Mouse (Mus musculus): ENCODE results near the gene Spo11. TPM values are rescaled to one million over a fixed set of nuclear protein-coding genes. Genes with fewer than 3 reads are reported as not detected.

The Spo11 gene
- total RNA-seq, 2 experiments from 2014 or later = not detected

DNA sequence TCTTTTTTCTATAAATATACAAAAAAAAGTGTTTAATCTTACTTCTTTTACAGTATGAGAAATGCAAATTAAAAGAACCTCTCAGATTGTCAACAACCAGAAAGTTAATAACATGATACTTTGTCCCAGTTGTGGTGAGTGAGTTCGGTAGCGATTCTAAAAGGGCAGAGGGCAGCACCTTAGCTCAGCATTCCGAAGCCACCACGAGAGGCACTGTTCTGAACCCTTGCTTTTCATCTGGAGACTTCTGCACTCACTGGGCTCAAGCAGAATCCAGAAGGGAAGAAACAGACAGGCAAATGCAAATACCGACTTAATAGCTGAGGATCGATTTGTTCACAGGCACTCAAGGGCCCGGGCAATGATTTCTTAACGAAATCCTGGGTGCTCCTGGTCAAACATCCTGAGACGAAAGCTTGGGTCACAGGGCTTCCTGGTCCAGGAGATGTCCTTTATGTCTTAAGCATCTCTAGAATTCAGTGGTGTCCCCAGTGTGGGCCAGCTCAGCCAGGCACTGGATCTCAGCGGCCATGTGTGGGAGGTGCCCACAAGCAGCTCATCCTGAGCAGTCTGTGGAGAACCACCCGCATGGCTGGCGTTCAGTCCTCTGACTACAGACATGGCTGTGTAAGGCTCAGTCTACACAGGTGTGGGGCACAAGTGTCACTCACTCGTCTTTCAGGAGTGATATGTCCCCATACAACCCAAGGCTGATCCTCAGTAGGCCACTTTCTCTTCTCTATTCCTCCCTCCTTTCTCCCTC, 18.3 kb upstream of the Spo11 start:
- no peak for DNase-seq

DNA sequence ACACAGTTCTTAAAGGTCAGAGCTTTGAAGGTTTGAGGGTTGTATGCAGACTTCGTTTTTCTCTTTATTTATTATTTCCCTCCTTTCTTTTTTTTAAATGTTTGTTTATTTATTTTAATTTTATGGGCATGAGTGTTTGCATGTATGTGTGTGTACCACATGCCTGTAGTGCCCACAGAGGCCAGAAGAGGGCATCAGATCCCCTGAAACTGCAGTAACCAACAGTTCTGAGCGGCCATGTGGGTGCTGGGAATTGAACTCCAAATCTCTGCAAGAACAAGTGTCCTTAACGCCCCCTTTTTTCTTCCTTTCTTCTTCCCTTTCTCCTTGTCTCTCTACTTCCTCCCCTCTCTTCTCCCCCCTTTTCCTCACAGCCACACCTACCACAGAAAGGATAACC, 17.1 kb upstream of the Spo11 start:
- no peak for DNase-seq

- DNase-seq = no peak
Observed at GRCm38 (mm10) chr2:172961211-172961610, 16.3 kb upstream of the Spo11 start.

- no peak for DNase-seq
Observed at GRCm38 (mm10) chr2:172965249-172965648, 12.3 kb upstream of the Spo11 start.

DNA sequence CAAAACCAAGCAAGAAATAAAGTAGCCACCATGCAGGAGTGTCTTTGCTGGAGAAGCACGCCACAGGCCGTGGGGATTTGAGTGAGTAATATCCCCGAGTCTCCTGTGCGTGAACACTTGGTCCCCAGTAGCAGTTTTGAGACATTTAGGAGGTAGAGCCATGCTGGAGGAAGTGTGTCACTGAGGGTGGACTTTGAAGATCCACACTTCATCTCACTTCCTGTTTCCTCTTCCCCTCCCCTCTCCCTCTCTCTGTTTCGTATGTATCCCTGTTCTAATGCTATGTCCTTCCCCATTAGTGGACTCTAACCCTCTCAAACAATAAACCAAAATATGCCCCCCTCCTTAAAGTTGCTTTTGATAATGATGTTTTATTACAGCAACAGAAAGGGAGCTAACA, 11.0 kb upstream of the Spo11 start:
- DNase-seq = no peak

DNA sequence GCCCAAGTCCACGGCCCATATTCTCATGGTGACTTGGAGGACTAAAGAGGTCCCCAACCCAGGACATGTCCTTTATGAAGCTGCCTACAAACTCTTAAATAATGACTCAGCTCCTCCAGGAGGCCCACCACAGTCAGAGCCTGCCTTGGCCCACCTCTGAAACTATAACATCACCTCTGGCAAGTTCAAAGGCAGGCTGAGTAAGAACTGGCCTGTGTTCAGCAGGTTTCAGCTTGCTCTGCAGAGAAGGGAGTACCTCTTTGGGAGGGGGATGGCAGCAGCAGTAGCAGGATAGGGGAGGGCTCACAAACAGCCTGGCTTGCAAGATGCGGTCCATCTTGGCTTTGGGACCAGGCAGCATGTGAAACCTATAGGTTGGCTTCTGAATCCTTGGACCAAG, 5.6 kb upstream of the Spo11 start:
- no peak for DNase-seq

DNA sequence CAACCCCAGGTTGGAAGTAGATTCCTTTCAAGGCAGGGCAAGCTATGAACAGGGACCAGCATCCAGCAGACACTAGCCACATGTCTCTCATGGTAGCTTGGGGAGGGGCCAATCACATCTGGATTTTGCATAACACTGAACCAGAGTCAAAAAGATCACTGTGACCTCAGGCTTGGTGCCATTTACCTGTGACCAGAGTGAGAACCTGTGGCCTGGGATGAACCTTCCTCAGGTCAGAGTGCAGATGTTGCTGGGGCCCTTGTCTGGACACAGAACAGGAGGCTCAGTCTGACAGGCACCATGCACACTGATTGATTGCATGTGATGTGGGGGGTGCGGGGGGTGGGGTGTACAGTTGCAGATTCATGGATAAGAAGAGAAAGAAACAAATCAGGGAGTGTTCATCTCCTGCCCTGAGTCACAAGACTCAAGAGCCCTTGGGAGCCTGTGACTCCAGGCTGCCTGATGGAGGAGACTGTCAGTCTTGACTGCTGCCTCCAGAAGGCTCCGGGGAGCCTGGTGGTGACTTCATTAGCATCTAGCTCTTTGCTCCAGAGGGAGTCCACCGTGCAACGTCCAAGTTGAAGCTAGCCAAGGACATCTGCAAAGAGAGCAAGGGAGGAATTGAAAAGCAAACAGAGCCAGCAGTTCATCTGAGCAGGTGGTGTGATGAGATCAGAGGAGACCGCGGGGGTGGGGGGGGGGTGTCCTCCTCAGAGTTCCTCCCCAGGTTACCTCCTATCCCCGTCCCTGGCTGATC, 3.5 kb upstream of the Spo11 start:
- no peak for DNase-seq

DNA sequence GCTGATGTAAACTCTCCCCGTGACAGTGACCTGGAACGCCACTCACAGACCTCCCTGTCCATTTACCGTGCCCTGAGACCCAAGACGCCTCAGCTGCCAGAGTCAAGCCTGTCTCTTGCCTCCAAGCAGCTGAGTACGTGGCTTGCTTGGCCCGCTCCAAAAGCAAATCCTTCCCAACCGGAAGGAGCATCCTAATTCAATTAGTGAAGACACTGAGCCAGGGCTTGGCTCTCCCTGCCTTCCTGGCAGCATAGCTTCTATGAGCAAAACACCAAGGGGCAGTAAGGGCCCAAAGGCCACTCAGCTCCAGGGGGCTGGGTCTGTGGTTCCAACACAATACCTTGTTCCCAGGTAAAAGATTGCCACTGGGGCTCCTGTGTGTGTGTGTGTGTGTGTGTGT, 2.8 kb upstream of the Spo11 start:
- no peak for DNase-seq

DNA sequence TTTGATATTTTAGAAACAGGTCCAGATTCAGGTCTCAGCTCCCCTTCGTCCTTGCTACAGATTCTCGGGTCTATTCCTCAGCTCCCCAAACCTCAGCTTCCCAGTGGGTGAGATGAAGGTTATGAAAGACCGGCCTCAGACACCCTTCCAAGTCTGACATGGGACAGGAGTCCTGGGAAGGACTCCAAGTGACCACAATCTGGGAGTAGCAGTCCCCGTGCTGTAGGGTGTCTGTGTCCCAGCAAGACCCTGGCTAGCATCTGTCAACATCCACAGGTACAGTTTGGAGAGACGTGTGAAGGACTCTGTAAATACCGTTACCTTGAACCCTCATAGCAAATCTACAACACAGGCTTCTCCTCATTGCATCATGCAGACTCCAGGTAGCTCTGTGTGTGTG, 2.3 kb upstream of the Spo11 start:
- DNase-seq = no peak

DNA sequence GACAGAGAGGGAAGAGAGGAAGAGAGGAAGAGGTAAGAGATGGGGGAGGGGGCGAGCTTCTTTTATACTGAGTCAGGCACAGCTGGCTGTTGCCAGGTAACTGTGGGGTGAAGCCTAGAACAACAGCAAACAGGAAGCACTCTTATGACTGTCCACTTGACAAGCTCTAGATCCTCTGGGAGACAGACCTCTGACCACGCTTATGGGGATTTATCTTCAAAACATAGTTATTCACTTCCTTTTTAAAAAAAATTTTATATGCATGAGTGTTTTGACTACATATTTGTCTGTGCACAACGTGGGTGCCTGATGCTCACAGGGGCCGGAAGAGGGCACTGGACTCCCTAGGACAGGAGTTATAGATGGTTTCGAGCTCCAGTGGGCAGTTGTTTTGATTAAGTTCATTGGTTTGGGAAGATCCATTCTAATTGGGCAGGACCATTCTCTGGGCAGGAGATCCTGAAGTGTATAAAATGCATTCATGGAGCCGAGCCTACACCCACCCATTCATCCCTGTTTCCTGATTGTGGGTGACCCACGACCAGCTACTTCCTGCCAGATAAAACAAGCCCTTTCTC, 750 bp upstream of the Spo11 start:
- no peak for DNase-seq

DNA sequence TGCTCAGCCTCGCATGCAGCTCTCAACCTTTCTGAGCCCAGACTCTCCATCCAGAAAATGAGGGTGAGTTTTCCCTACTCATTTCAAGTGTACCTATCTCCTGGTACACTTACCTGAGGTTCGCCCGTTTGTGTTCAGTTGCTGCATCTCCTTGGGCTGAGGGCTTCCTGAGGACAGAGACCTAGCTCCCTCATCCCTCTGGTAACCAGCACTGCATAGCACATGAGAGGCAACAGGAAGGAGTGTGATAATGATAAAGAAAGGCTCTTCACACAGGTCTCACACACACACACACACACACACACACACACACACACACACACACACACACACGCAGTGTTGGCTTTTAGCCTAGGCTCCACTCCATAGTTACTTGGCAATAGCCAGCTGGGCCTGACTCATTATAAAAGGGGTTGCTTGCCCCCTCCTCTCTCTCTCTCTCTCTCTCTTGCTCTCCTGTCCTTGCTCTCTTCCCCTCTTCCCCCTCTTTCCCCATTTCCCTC, 682 bp downstream of the Spo11 start:
- DNase-seq = no peak

- no peak for DNase-seq
Observed at GRCm38 (mm10) chr2:172979666-172980345, 2.3 kb downstream of the Spo11 start.

DNA sequence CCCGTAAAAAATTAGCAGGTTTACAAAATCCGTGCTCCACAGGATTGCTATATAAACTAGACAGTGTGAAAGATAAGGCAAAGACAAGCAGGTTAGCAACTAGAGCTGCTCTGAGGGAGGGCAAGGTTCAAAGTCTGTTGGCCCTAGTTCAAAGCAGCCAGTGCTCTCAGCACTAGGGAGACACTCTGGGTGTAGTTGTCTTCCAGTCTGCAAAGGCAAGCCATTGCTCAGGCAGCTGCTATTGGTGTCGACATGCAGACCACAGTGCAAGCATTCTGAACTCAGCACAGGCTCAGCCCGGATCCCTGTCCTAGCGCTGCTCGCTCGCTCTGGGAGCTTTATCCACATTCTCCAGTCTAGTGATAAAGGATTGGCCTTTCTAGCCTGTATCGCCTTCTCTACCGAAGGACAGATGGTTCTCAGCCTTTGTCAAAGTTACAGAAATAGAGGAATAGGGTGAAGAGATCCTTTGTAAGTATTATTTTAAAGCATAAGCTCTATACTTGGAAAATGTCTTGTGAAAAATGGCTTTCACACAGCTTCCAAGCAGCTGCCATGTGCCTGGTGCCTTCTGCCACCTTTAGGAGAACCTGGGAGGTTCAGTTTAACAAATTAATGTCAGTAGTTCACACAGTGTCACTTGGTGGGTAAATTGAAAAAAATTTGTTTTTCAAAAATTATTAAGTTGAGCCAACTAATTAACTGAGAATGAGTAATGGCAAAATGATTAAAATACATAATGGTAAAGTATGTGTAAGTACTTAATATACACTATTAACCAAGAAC, 5.5 kb downstream of the Spo11 start:
- DNase-seq = no peak

DNA sequence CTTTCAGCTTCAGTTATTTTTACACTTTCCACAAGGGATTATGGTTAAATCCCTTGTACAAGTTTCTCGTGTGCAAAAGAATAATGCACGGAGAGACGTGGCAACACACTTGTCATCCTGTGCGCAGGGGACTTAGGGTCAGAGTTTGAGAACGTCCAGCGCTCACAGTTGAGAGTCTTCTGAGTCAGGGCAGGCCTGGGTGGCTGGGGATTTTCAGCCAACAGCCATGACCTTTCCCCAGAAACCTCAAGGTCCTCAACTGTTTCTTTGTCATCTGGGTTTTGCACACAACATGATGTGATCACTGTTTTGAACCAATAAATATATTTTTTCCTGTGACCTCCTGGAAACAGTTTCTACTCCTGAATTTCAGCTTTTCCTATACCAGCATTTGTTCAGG, 12.7 kb downstream of the Spo11 start:
- no peak for DNase-seq

DNA sequence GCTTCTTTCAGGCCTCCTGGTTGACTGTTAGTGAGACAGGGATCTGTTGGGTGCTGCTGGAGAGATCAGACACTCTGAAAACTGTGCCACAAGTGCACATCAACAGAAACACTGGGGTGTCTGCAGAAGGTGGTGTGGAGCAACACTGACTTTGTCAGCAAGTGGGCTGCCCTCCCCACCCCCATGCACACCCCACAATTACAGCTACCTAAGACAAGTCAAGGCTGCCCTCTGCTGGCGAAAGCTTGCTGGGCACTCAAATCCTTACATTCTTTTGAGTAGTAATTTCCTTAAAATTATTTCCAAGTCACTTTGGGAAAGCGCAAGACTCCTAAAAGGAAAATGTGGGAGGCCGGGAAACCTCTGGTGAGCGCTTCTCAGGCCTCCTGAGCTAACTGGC, 18.7 kb downstream of the Spo11 start:
- peak; percentile 83 for DNase-seq

DNA sequence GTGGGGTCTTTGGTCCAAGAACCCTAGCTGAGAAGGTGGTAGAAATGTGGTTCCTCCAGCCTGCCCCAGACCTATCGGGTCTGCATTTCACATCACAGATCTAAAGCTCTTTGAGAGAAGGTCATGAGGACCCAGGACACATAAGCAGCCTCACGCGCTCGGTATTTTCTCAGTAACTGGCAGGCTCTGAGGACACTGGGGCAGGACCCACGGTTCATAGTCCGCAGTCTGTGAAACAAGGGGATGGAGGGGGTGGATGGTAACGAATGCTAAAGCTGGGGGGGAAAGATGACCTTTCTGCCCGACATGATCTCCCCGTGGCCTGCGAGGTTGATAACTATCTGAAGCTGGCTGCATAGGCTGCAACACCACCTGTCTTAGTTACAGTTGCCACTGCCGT, 20.2 kb downstream of the Spo11 start:
- DNase-seq = no peak

DNA sequence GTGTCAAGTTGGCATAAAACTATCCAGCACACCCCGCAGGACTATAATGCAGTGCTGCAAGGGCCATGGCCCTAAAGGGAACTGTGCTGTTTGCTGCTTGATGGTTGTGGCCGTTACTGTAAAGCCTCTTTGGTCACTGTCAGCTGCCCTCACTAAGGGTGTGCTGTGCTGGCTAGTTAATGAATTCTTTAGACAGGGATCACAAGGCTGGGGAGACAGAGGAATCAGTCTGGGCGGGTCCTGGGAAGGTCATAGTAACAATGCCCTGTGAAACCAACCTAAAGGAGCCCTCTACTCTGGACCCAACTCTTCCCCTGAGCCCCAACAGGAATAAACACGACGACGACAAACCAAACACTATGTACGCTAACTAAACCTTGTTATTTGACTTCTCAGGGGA, 21.0 kb downstream of the Spo11 start:
- no peak for DNase-seq

GRCm38 (mm10) chr2:172999630-173000284, 22.3 kb downstream of the Spo11 start, which contains the start of gene Rae1:
Rae1 (plus strand) TSS chr2:173000117.
- DNase-seq = peak; percentile 99

DNA sequence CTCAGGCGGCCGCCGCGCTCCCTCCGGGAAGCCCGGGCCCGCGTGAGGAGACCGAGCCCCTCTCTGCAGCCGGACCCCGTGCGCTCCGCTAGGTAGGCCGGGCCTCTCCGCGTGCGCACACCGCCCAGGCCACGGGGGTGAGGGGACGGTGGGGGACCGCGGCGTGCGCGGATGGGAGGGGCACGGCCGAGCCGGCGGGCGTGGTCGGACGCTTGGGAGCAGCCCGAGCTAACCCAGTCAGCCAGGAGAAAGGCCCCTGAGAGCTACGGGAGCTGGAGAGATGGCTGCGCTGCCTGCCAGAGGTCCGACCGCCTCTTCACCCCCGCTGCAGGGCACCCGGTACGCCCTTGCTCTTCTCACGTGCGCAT, 22.8 kb downstream of the Spo11 start:
- DNase-seq = peak; percentile 79

- DNase-seq = no peak
Observed at GRCm38 (mm10) chr2:173000921-173001320, 23.4 kb downstream of the Spo11 start.

- DNase-seq = no peak
Observed at GRCm38 (mm10) chr2:173003737-173004136, 26.2 kb downstream of the Spo11 start.
